Mouse (Mus musculus): Measurements from ENCODE around the gene Sema3a. TPM values are rescaled to one million over a fixed set of nuclear protein-coding genes. Genes with fewer than 3 reads are reported as not detected.

The Sema3a gene
- polyA plus RNA-seq, 1 experiment from 2014 or later = 23.1 TPM

DNA sequence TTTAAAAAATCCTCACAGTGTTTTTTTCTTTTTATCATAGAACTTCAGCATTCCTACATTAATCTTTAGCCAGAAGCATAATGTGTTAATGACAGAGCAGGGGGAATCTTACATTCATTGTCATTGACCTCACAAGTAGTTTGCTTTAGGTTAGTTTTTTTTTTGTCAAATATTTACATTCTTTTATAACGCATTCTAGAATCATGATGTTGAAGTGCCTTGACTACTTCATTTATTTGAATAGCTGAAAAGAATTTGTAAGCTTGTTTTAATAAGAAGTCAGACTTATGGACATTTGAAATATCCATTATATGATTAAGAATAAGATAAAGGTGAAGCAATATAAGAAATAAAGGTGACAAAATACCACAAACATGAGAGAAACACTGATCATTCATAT lies 212.5 kb downstream of the Sema3a start:
- Histone ChIP-seq H3K4me1 (ENCODE audit: control insufficient read depth, insufficient read depth, low read length) (no peaks in the 10 kb centered on the region), H3K36me3 (ENCODE audit: control insufficient read depth, insufficient read depth, low read length) (no peaks in the 10 kb centered on the region), H3K27me3 (ENCODE audit: control insufficient read depth, insufficient read depth, low read length) (no peaks in the 10 kb centered on the region), H3K4me3 (ENCODE audit: low read depth, low read length) (no peak overlapping the region), H3K4me2 (no peak overlapping the region), H3K9ac (ENCODE audit: low read depth, low read length) (no peak overlapping the region), H3K27ac (ENCODE audit: low read depth, low read length) (no peak overlapping the region), H3K9me3 (replicated peaks; ENCODE audit: control insufficient read depth, low read length) (no peaks in the 10 kb centered on the region)
- 76% methylated on average over 1 of the region's 1 CpGs for WGBS (ENCODE audit: insufficient replicate concordance)
- no peak for ATAC-seq (replicated peaks; ENCODE audit: insufficient number of reproducible peaks, low FRiP score, low TSS enrichment)

DNA sequence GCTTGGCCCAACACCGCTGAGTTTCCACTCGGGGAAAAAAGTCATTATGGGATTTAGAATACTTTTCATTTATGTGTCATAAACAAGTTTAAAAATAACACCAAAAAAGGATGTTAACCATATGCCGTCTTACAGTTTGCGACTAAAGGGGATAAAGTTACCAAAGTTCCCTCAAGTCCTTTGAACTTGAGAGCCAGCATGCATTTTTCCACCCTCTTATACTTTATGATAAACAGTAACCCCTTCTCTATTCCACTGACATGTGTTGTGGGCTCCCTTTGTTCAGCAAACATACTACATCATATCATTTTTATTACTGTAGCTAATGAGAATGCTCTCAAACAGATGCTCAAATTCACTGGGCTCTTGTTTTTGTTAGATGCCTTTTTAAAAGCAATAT lies 221.9 kb downstream of the Sema3a start:
- no peak for ATAC-seq (replicated peaks; ENCODE audit: insufficient number of reproducible peaks, low FRiP score, low TSS enrichment)
- no peak overlapping the region for H3K27ac ChIP-seq (ENCODE audit: low read depth, low read length)
- no peak overlapping the region for H3K9ac ChIP-seq (ENCODE audit: low read depth, low read length)
- H3K36me3 ChIP-seq (ENCODE audit: control insufficient read depth, insufficient read depth, low read length) = no peaks in the 10 kb centered on the region
- no peaks in the 10 kb centered on the region for H3K4me1 ChIP-seq (ENCODE audit: control insufficient read depth, insufficient read depth, low read length)
- H3K4me2 ChIP-seq = no peak overlapping the region
- H3K9me3 ChIP-seq (replicated peaks; ENCODE audit: control insufficient read depth, low read length) = no peaks in the 10 kb centered on the region
- WGBS (ENCODE audit: insufficient replicate concordance) = 79% methylated on average over 4 of the region's 4 CpGs
- H3K27me3 ChIP-seq (ENCODE audit: control insufficient read depth, insufficient read depth, low read length) = no peaks in the 10 kb centered on the region
- H3K4me3 ChIP-seq (ENCODE audit: low read depth, low read length) = no peak overlapping the region

DNA sequence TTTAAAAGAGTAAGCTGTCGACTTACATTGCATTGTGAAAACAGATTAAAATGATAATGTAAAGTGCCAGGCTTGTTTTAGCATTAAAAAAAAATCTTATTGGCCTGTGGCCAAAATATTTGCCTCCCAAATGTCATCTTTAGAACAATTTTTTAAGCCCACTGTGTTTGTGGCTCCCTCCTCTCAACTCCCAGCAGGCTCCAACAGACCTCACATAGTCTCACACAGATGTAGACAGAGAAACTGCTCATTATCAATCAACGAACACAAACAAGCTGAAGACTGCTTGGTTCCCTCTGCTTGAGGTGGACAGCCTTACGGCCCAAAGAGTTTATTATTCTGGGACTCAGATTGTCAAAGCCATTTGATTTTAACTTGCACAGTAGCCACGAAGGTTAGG lies 226.4 kb downstream of the Sema3a start:
- WGBS (ENCODE audit: insufficient replicate concordance) = 46% methylated on average over 4 of the region's 4 CpGs
- Histone ChIP-seq H3K4me3 (ENCODE audit: low read depth, low read length) (no peak overlapping the region), H3K9ac (ENCODE audit: low read depth, low read length) (no peak overlapping the region), H3K4me2 (no peak overlapping the region), H3K9me3 (replicated peaks; ENCODE audit: control insufficient read depth, low read length) (no peaks in the 10 kb centered on the region), H3K27ac (ENCODE audit: low read depth, low read length) (no peak overlapping the region), H3K4me1 (ENCODE audit: control insufficient read depth, insufficient read depth, low read length) (peaks cover 2% of the 10 kb centered on the region; the same call in 1 of the 2 replicates), H3K27me3 (ENCODE audit: control insufficient read depth, insufficient read depth, low read length) (no peaks in the 10 kb centered on the region), H3K36me3 (ENCODE audit: control insufficient read depth, insufficient read depth, low read length) (no peaks in the 10 kb centered on the region)
- no peak for ATAC-seq (replicated peaks; ENCODE audit: insufficient number of reproducible peaks, low FRiP score, low TSS enrichment)

DNA sequence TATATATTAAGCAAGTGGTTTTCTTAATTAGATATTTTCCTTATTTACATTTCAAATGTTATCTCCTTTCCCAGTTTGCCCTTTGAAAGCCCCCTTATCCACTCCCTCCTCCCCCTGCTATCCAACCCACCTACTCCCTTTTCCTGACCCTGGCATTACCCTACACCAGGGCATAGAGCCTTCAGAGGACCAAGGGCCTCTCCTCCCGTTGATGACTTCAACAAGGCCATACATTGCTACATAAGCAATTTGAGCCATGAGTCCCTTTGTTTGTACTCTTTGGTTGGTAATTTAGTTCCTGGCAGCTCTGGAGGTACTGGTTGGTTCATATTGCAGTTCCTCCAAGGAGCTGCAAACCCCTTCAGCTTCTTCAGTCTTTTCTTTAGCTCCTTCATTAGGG lies 227.8 kb downstream of the Sema3a start:
- H3K27ac ChIP-seq (ENCODE audit: low read depth, low read length) = no peak overlapping the region
- no peak overlapping the region for H3K9ac ChIP-seq (ENCODE audit: low read depth, low read length)
- no peak for ATAC-seq (replicated peaks; ENCODE audit: insufficient number of reproducible peaks, low FRiP score, low TSS enrichment)
- H3K4me2 ChIP-seq = no peak overlapping the region
- H3K4me3 ChIP-seq (ENCODE audit: low read depth, low read length) = no peak overlapping the region
- no peaks in the 10 kb centered on the region for H3K27me3 ChIP-seq (ENCODE audit: control insufficient read depth, insufficient read depth, low read length)
- H3K4me1 ChIP-seq (ENCODE audit: control insufficient read depth, insufficient read depth, low read length) = peaks cover 2% of the 10 kb centered on the region; the same call in 1 of the 2 replicates
- 57% methylated on average over 1 of the region's 1 CpGs for WGBS (ENCODE audit: insufficient replicate concordance)
- H3K9me3 ChIP-seq (replicated peaks; ENCODE audit: control insufficient read depth, low read length) = no peaks in the 10 kb centered on the region
- no peaks in the 10 kb centered on the region for H3K36me3 ChIP-seq (ENCODE audit: control insufficient read depth, insufficient read depth, low read length)

DNA sequence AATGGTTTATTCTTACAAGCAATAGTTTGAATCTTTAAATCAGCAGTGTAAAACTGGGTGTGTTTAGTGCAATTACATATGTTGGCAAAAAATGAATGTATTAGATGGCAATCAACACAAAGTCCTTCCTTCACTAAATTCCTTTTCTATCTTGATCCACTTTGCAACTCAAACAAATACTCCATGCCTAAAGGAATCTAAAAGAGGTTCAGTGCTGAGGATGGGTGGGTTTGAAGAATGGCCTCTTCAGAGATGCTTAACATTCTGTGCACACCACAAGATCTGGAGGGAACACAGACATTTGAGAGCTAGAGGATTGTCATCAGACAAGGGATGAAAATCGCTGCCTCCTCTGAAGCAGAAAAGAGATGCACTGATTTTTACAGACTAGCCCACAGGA lies 228.3 kb downstream of the Sema3a start:
- H3K4me2 ChIP-seq = no peak overlapping the region
- no peak for ATAC-seq (replicated peaks; ENCODE audit: insufficient number of reproducible peaks, low FRiP score, low TSS enrichment)
- H3K27ac ChIP-seq (ENCODE audit: low read depth, low read length) = no peak overlapping the region
- H3K36me3 ChIP-seq (ENCODE audit: control insufficient read depth, insufficient read depth, low read length) = no peaks in the 10 kb centered on the region
- 58% methylated on average over 1 of the region's 1 CpGs for WGBS (ENCODE audit: insufficient replicate concordance)
- no peaks in the 10 kb centered on the region for H3K9me3 ChIP-seq (replicated peaks; ENCODE audit: control insufficient read depth, low read length)
- peaks cover 2% of the 10 kb centered on the region; the same call in 1 of the 2 replicates for H3K4me1 ChIP-seq (ENCODE audit: control insufficient read depth, insufficient read depth, low read length)
- no peaks in the 10 kb centered on the region for H3K27me3 ChIP-seq (ENCODE audit: control insufficient read depth, insufficient read depth, low read length)
- no peak overlapping the region for H3K4me3 ChIP-seq (ENCODE audit: low read depth, low read length)
- no peak overlapping the region for H3K9ac ChIP-seq (ENCODE audit: low read depth, low read length)

DNA sequence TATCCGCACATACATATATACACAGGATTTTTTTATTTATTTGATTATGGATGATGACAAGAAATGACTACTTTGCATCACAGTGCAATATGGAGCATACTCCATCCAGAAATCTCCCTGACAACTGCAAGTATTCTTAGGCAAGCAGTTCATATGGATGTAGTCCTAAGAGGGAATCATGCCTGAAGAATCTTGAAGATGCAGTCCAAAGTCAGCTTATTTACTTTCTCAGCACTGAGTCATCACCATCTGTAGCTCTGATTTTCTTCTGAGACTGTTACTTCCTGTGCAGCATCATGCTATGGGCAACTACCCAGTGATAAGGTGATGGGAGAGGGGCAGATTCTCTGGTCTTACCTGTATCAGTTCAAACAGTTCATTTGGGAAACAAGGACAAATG lies 229.7 kb downstream of the Sema3a start:
- Histone ChIP-seq H3K4me2 (no peak overlapping the region), H3K9ac (ENCODE audit: low read depth, low read length) (no peak overlapping the region), H3K4me3 (ENCODE audit: low read depth, low read length) (no peak overlapping the region), H3K36me3 (ENCODE audit: control insufficient read depth, insufficient read depth, low read length) (no peaks in the 10 kb centered on the region), H3K27me3 (ENCODE audit: control insufficient read depth, insufficient read depth, low read length) (no peaks in the 10 kb centered on the region), H3K27ac (ENCODE audit: low read depth, low read length) (no peak overlapping the region), H3K9me3 (replicated peaks; ENCODE audit: control insufficient read depth, low read length) (no peaks in the 10 kb centered on the region), H3K4me1 (ENCODE audit: control insufficient read depth, insufficient read depth, low read length) (peaks cover 2% of the 10 kb centered on the region; the same call in 1 of the 2 replicates)
- no peak for ATAC-seq (replicated peaks; ENCODE audit: insufficient number of reproducible peaks, low FRiP score, low TSS enrichment)
- 65% methylated on average over 1 of the region's 1 CpGs for WGBS (ENCODE audit: insufficient replicate concordance)

DNA sequence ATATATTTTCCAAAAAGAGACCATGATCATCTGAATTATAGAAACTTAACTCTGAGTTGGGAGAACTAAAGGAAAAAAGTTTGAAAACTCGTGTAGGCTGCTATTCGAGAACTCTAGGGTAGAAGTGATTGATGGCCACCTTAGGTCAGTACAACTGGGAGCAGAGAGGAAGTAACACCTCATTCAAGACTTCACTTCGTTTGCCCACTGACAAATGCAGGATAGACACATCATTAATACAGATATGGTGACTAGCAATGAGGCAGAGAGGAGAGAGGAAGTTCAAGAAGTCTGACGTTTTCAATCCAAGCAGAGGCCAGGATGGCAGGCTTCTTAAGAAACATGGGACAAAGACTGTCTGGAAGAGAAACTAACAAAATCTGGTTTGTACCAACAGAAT lies 233.6 kb downstream of the Sema3a start:
- no peak overlapping the region for H3K27ac ChIP-seq (ENCODE audit: low read depth, low read length)
- H3K4me1 ChIP-seq (ENCODE audit: control insufficient read depth, insufficient read depth, low read length) = no peaks in the 10 kb centered on the region; the same call in 1 of the 2 replicates
- H3K9ac ChIP-seq (ENCODE audit: low read depth, low read length) = no peak overlapping the region
- no peak for ATAC-seq (replicated peaks; ENCODE audit: insufficient number of reproducible peaks, low FRiP score, low TSS enrichment)
- H3K4me3 ChIP-seq (ENCODE audit: low read depth, low read length) = no peak overlapping the region
- H3K27me3 ChIP-seq (ENCODE audit: control insufficient read depth, insufficient read depth, low read length) = no peaks in the 10 kb centered on the region
- WGBS (ENCODE audit: insufficient replicate concordance) = 35% methylated on average over 4 of the region's 4 CpGs
- H3K36me3 ChIP-seq (ENCODE audit: control insufficient read depth, insufficient read depth, low read length) = no peaks in the 10 kb centered on the region
- no peak overlapping the region for H3K4me2 ChIP-seq
- no peaks in the 10 kb centered on the region for H3K9me3 ChIP-seq (replicated peaks; ENCODE audit: control insufficient read depth, low read length)

DNA sequence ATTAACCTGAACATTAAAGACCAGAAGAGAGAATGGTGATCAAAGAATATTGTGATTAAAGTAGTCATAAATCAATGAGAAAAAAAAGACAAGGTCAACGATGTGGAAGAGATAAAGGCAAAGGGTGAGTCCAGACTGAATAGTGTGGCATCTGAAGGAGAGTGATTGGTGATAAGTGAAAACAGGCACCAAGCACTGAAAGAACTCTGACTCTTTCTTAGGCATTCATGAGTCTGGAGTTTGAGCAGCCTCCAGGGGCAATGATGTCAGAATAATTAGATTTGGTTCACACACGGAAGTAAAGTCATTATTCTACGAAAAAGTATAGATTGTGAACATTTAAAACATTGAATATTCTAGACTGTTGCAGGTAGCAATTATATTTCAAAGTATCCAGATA lies 235.5 kb downstream of the Sema3a start:
- ATAC-seq (replicated peaks; ENCODE audit: insufficient number of reproducible peaks, low FRiP score, low TSS enrichment) = no peak
- Histone ChIP-seq H3K4me1 (ENCODE audit: control insufficient read depth, insufficient read depth, low read length) (no peaks in the 10 kb centered on the region), H3K27me3 (ENCODE audit: control insufficient read depth, insufficient read depth, low read length) (no peaks in the 10 kb centered on the region), H3K36me3 (ENCODE audit: control insufficient read depth, insufficient read depth, low read length) (no peaks in the 10 kb centered on the region), H3K4me3 (ENCODE audit: low read depth, low read length) (no peak overlapping the region), H3K9me3 (replicated peaks; ENCODE audit: control insufficient read depth, low read length) (no peaks in the 10 kb centered on the region), H3K4me2 (no peak overlapping the region), H3K9ac (ENCODE audit: low read depth, low read length) (no peak overlapping the region), H3K27ac (ENCODE audit: low read depth, low read length) (no peak overlapping the region)
- WGBS (ENCODE audit: insufficient replicate concordance) = 45% methylated on average over 3 of the region's 3 CpGs

DNA sequence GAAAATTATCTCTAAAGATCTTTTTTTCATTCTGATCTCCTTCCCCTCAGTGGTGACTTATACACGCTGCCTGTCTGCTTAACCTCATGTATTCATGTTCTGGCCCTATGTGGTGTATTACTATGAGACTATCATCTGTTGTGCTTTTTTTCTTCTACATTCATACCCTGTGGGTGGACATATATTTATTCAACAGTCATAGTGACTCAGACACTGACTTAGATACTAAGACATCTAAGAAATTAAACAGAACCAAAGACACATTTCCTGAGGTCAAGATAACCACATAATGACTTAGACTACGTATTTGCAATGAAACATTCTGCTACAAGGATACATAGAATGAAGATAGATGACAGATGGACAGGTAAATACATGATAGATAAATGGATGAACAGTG lies 239.9 kb downstream of the Sema3a start:
- ATAC-seq (replicated peaks; ENCODE audit: insufficient number of reproducible peaks, low FRiP score, low TSS enrichment) = no peak
- no peaks in the 10 kb centered on the region for H3K36me3 ChIP-seq (ENCODE audit: control insufficient read depth, insufficient read depth, low read length)
- no peaks in the 10 kb centered on the region for H3K27me3 ChIP-seq (ENCODE audit: control insufficient read depth, insufficient read depth, low read length)
- H3K4me1 ChIP-seq (ENCODE audit: control insufficient read depth, insufficient read depth, low read length) = no peaks in the 10 kb centered on the region
- no peak overlapping the region for H3K4me3 ChIP-seq (ENCODE audit: low read depth, low read length)
- H3K4me2 ChIP-seq = no peak overlapping the region
- H3K9me3 ChIP-seq (replicated peaks; ENCODE audit: control insufficient read depth, low read length) = no peaks in the 10 kb centered on the region
- H3K27ac ChIP-seq (ENCODE audit: low read depth, low read length) = no peak overlapping the region
- WGBS (ENCODE audit: insufficient replicate concordance) = 69% methylated on average over 2 of the region's 2 CpGs
- H3K9ac ChIP-seq (ENCODE audit: low read depth, low read length) = no peak overlapping the region
